Mouse (Mus musculus): ENCODE measurements around the gene Olfr1308.

Olfr1308 gene

DNA sequence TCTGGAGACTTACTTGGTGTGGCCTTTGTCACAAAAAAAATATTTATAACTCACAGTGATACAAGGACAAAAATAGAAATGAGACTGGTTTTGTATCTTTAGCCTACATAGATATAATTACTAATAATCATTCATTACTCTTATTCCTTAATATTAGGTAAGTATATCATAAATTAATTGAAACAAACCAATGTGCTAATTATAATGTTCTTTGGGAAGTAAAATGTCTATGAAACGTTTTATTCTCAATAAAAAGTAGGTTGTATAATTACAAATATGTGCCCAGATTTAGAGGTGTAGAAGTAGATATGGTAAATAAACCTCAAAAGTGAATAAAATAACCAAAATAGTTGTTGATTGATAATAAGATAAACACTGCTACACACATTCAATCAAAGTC lies at the start of gene Olfr1308:
Olfr1308 (minus strand) TSS at position 101 of the 400 bp plus-strand sequence.
- in situ Hi-C loops (cut with MboI, MseI), result no loop called here

DNA sequence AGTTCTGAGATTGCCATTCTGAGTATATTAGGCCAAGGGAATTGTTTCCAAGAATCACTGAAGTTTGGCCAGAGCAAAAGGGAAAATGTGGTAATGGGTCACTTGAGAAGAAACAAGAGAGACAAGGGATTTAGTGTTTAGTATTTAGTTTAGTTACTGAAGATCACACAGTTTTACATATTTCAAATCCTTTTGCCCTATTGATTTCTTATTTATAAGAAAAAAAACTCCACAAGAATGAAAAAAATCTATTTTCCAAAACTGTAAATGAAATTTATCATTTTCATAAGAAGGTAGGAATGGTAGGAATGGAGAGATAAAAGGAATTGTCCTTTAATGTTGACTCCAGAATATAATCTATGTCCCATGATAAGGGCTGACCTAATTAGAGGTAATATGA lies 47.9 kb upstream of the Olfr1308 start, which contains the start of gene Olfr1310:
Olfr1310 (minus strand) TSS at position 101 of the 400 bp plus-strand sequence.
- in situ Hi-C loops (cut with MboI, MseI), result loop anchor here in 1 of 2 experiments (10.0 kb wide), 1 partner anchor 428 kb away; no protein-coding TSS in a partner anchor

- in situ Hi-C loops (cut with MboI, MseI), result no loop called here
Observed at GRCm38 (mm10) chr2:111990181-111990580, 25.4 kb upstream of the Olfr1308 start, which contains the start of gene Olfr1309. Gene Olfr1309, minus strand, starts transcription at chr2:111990281.

- in situ Hi-C loops (cut with MboI, MseI), result no loop called here
Observed at GRCm38 (mm10) chr2:111949340-111949739, 15.4 kb downstream of the Olfr1308 start, which contains the start of gene Olfr1307. Gene Olfr1307, minus strand, starts transcription at chr2:111949440.

- in situ Hi-C loops (cut with MboI, MseI), result no loop called here
Observed at GRCm38 (mm10) chr2:111916171-111916570, 48.6 kb downstream of the Olfr1308 start, which contains the start of gene Olfr1306. Gene Olfr1306, minus strand, starts transcription at chr2:111916271.
